Mouse (Mus musculus) forebrain, embryonic 15.5 days (tissue): ENCODE measurements at regions not wholly inside any gene's neighbourhood (a gene's known extent, or its start where the extent isn't known, plus 50 kb on each side); places are given as distances from the start of the nearest gene placed in this dataset.

Experiments used
- ATAC-seq: fragments of 200-750 bp; cut with Nextera tagmentation; replicated peaks from 2 replicates; pipeline ENCODE4 v1.8.0; 2017; ENCODE audit warnings: mild to moderate bottlenecking, moderate TSS enrichment, moderate library complexity
- H3K27ac ChIP-seq: fragments of 300-500 bp; sonication (generic); replicated peaks from 2 replicates; pipeline ENCODE4 v1.5.1; 2015; ENCODE audit warnings: mild to moderate bottlenecking, inconsistent platforms
- H3K27me3 ChIP-seq: fragments of 300-500 bp; sonication (generic); 2 replicates; pipeline ENCODE4 v1.6.1; 2015; ENCODE audit warnings: inconsistent platforms
- H3K36me3 ChIP-seq: fragments of 300-500 bp; sonication (generic); 2 replicates; pipeline ENCODE4 v1.6.1; 2015; ENCODE audit warnings: mild to moderate bottlenecking, inconsistent platforms
- H3K4me1 ChIP-seq: fragments of 300-500 bp; sonication (generic); 2 replicates; pipeline ENCODE4 v1.6.1; 2015; ENCODE audit warnings: inconsistent platforms
- H3K4me2 ChIP-seq: fragments of 300-500 bp; sonication (generic); replicated peaks from 2 replicates; pipeline ENCODE4 v1.6.1; 2015; ENCODE audit warnings: mild to moderate bottlenecking, inconsistent platforms
- H3K4me3 ChIP-seq: fragments of 300-500 bp; sonication (generic); 2 replicates; pipeline ENCODE4 v1.5.1; 2015; ENCODE audit warnings: mild to moderate bottlenecking, inconsistent platforms
- H3K9ac ChIP-seq: fragments of 300-500 bp; sonication (generic); replicated peaks from 2 replicates; pipeline ENCODE4 v1.6.1; 2015; ENCODE audit warnings: mild to moderate bottlenecking, inconsistent platforms
- H3K9me3 ChIP-seq: fragments of 300-500 bp; sonication (generic); 2 replicates; pipeline ENCODE4 v1.6.1; 2016; ENCODE audit warnings: inconsistent platforms
- WGBS: fragments of 180-500 bp; shearing (Covaris S2); methylation state at CpG from one replicate; pipeline ENCODE4 v1.1.7; 2015; ENCODE audit warnings: mixed read lengths; 5-methylcytosine and 5-hydroxymethylcytosine counted together

- Histone ChIP-seq H3K4me3 (no peak overlapping the region), H3K9ac (no peak overlapping the region), H3K27ac (no peak overlapping the region), H3K4me1 (no peaks in the 10 kb centered on the region), H3K4me2 (no peak overlapping the region), H3K36me3 (no peaks in the 10 kb centered on the region), H3K27me3 (no peaks in the 10 kb centered on the region), H3K9me3 (no peaks in the 10 kb centered on the region)
- no peak for ATAC-seq
- WGBS, result 90% methylated on average over 8 of the region's 8 CpGs
These were observed 459.8 kb upstream of the Ubash3b start for GRCm38 (mm10) chr9:41621341-41621740.

- Histone ChIP-seq H3K9ac (peak overlapping the region; percentile 2; the same call in 1 of the 2 replicates), H3K4me2 (no peak overlapping the region), H3K9me3 (no peaks in the 10 kb centered on the region), H3K36me3 (no peaks in the 10 kb centered on the region), H3K27ac (peak overlapping the region; percentile 96), H3K27me3 (no peaks in the 10 kb centered on the region), H3K4me1 (peaks cover 52% of the 10 kb centered on the region), H3K4me3 (no peak overlapping the region)
- no peak for ATAC-seq
- 11% methylated on average over 7 of the region's 7 CpGs for WGBS
These were observed 452.5 kb upstream of the Ubash3b start for GRCm38 (mm10) chr9:41614002-41614401.

GRCm38 (mm10) chr9:41612802-41613550 lies 451.5 kb upstream of the Ubash3b start:
- Histone ChIP-seq H3K27ac (peak overlapping the region; percentile 96), H3K4me1 (peaks cover 52% of the 10 kb centered on the region), H3K9ac (peak overlapping the region; percentile 45), H3K36me3 (no peaks in the 10 kb centered on the region), H3K4me2 (peak overlapping the region; percentile 36), H3K9me3 (no peaks in the 10 kb centered on the region), H3K4me3 (peak overlapping the region; percentile 20; the same call in 1 of the 2 replicates), H3K27me3 (no peaks in the 10 kb centered on the region)
- WGBS, result 12% methylated on average over 14 of the region's 14 CpGs
- ATAC-seq, result peak; percentile 5; the same call in 1 of the 2 replicates

GRCm38 (mm10) chr9:41612452-41612795 lies 450.9 kb upstream of the Ubash3b start:
- ATAC-seq, result peak; percentile 85
- peak overlapping the region; percentile 36 for H3K4me2 ChIP-seq
- H3K9me3 ChIP-seq, result no peaks in the 10 kb centered on the region
- H3K27ac ChIP-seq, result peak overlapping the region; percentile 96
- H3K4me1 ChIP-seq, result peaks cover 52% of the 10 kb centered on the region
- H3K36me3 ChIP-seq, result no peaks in the 10 kb centered on the region
- under 1% methylated on average over 7 of the region's 7 CpGs for WGBS
- H3K27me3 ChIP-seq, result no peaks in the 10 kb centered on the region
- H3K4me3 ChIP-seq, result peak overlapping the region; percentile 20
- H3K9ac ChIP-seq, result peak overlapping the region; percentile 45

- under 1% methylated on average over 11 of the region's 11 CpGs for whole genome bisulfite sequencing
- Histone ChIP-seq H3K36me3 (no peaks in the 10 kb centered on the region), H3K4me2 (peak overlapping the region; percentile 36), H3K9ac (peak overlapping the region; percentile 45), H3K27ac (peak overlapping the region; percentile 96), H3K4me3 (peak overlapping the region; percentile 20), H3K27me3 (no peaks in the 10 kb centered on the region), H3K4me1 (peaks cover 52% of the 10 kb centered on the region), H3K9me3 (no peaks in the 10 kb centered on the region)
- ATAC-seq, result peak; percentile 96
These were observed 450.3 kb upstream of the Ubash3b start for GRCm38 (mm10) chr9:41611534-41612451.

- no peaks in the 10 kb centered on the region for H3K9me3 ChIP-seq
- peak overlapping the region; percentile 96 for H3K27ac ChIP-seq
- no peaks in the 10 kb centered on the region for H3K27me3 ChIP-seq
- H3K4me3 ChIP-seq, result no peak overlapping the region
- H3K4me2 ChIP-seq, result no peak overlapping the region
- H3K4me1 ChIP-seq, result peaks cover 61% of the 10 kb centered on the region
- no peak for ATAC-seq
- 12% methylated on average over 4 of the region's 4 CpGs for WGBS
- peak overlapping the region; percentile 23; the same call in 1 of the 2 replicates for H3K9ac ChIP-seq
- no peaks in the 10 kb centered on the region for H3K36me3 ChIP-seq
These were observed 448.9 kb upstream of the Ubash3b start for GRCm38 (mm10) chr9:41610347-41610746.

GRCm38 (mm10) chr9:41606136-41606535 lies 444.6 kb upstream of the Ubash3b start:
- Histone ChIP-seq H3K4me3 (no peak overlapping the region), H3K9ac (no peak overlapping the region), H3K4me2 (no peak overlapping the region), H3K9me3 (no peaks in the 10 kb centered on the region), H3K4me1 (peaks cover 39% of the 10 kb centered on the region), H3K36me3 (no peaks in the 10 kb centered on the region), H3K27ac (peak overlapping the region; percentile 60), H3K27me3 (no peaks in the 10 kb centered on the region)
- 93% methylated on average over 1 of the region's 1 CpGs for WGBS
- no peak for ATAC-seq

- peaks cover 39% of the 10 kb centered on the region for H3K4me1 ChIP-seq
- 0 out of 2 replicates have a peak, but pooled peaks have one; percentile 38 for ATAC-seq
- H3K9ac ChIP-seq, result no peak overlapping the region
- no peaks in the 10 kb centered on the region for H3K27me3 ChIP-seq
- no peaks in the 10 kb centered on the region for H3K36me3 ChIP-seq
- H3K27ac ChIP-seq, result peak overlapping the region; percentile 60
- no peak overlapping the region for H3K4me2 ChIP-seq
- H3K9me3 ChIP-seq, result no peaks in the 10 kb centered on the region
- no peak overlapping the region for H3K4me3 ChIP-seq
- 23% methylated on average over 1 of the region's 1 CpGs for WGBS
These were observed 443.4 kb upstream of the Ubash3b start for GRCm38 (mm10) chr9:41604916-41605315.

GRCm38 (mm10) chr9:41600778-41601177 lies 439.3 kb upstream of the Ubash3b start:
- Histone ChIP-seq H3K4me2 (no peak overlapping the region), H3K9me3 (no peaks in the 10 kb centered on the region), H3K4me3 (no peak overlapping the region), H3K9ac (0 out of 2 replicates have a peak overlapping the region, but pooled peaks have one; percentile 9), H3K4me1 (peaks cover 60% of the 10 kb centered on the region), H3K27ac (peak overlapping the region; percentile 73), H3K27me3 (no peaks in the 10 kb centered on the region), H3K36me3 (no peaks in the 10 kb centered on the region)
- 6% methylated on average over 3 of the region's 3 CpGs for WGBS
- 0 out of 2 replicates have a peak, but pooled peaks have one; percentile 12 for ATAC-seq

GRCm38 (mm10) chr9:41599874-41600273 lies 438.4 kb upstream of the Ubash3b start:
- no peak for ATAC-seq
- peak overlapping the region; percentile 73 for H3K27ac ChIP-seq
- H3K9ac ChIP-seq, result no peak overlapping the region
- 36% methylated on average over 1 of the region's 1 CpGs for WGBS
- H3K36me3 ChIP-seq, result no peaks in the 10 kb centered on the region
- H3K4me1 ChIP-seq, result peaks cover 60% of the 10 kb centered on the region
- H3K9me3 ChIP-seq, result no peaks in the 10 kb centered on the region
- no peak overlapping the region for H3K4me2 ChIP-seq
- no peaks in the 10 kb centered on the region for H3K27me3 ChIP-seq
- H3K4me3 ChIP-seq, result no peak overlapping the region

GRCm38 (mm10) chr9:41595749-41596148 lies 434.3 kb upstream of the Ubash3b start:
- Histone ChIP-seq H3K9me3 (no peaks in the 10 kb centered on the region), H3K4me2 (no peak overlapping the region), H3K27me3 (no peaks in the 10 kb centered on the region), H3K9ac (no peak overlapping the region), H3K4me1 (peaks cover 78% of the 10 kb centered on the region), H3K27ac (peak overlapping the region; percentile 84), H3K36me3 (peaks cover 24% of the 10 kb centered on the region), H3K4me3 (no peak overlapping the region)
- no peak for ATAC-seq
- WGBS, result 16% methylated on average over 5 of the region's 5 CpGs

GRCm38 (mm10) chr9:41593998-41594397 lies 432.5 kb upstream of the Ubash3b start:
- Histone ChIP-seq H3K4me2 (no peak overlapping the region), H3K4me1 (peaks cover 79% of the 10 kb centered on the region), H3K9ac (no peak overlapping the region), H3K27ac (peak overlapping the region; percentile 84), H3K9me3 (no peaks in the 10 kb centered on the region), H3K36me3 (peaks cover 42% of the 10 kb centered on the region), H3K27me3 (no peaks in the 10 kb centered on the region), H3K4me3 (no peak overlapping the region)
- ATAC-seq, result peak; percentile 23; the same call in 1 of the 2 replicates
- WGBS, result 82% methylated on average over 7 of the region's 7 CpGs
